Mouse (Mus musculus) E14TG2a.4 (cell line): ENCODE measurements at regions not wholly inside any gene's neighbourhood (a gene's known extent, or its start where the extent isn't known, plus 50 kb on each side); places are given as distances from the start of the nearest gene placed in this dataset.

Source experiments
- H3K27me3 ChIP-seq: 2 replicates; pipeline ENCODE4 v1.6.1; 2014; ENCODE audit warnings: low read length, control low read depth; ENCODE audit not compliant: insufficient read depth
- H3K36me3 ChIP-seq: 2 replicates; pipeline ENCODE4 v1.6.1; 2014; ENCODE audit warnings: low read length, control low read depth; ENCODE audit not compliant: insufficient read depth
- H3K4me1 ChIP-seq: replicated peaks from 2 replicates; pipeline ENCODE4 v1.6.1; 2014; ENCODE audit warnings: low read depth, low read length, control low read depth
- H3K4me3 ChIP-seq: replicated peaks from 2 replicates; pipeline ENCODE4 v1.5.1; 2014; ENCODE audit warnings: mild to moderate bottlenecking, low read length
- H3K9me3 ChIP-seq: 2 replicates; pipeline ENCODE4 v1.6.1; 2014; ENCODE audit warnings: low read length, control low read depth
- CTCF ChIP-seq: conservative IDR thresholded peaks from 2 replicates; pipeline ENCODE4 v1.5.1; 2014; ENCODE audit warnings: low read length
- NANOG ChIP-seq: IDR thresholded peaks from 2 replicates; pipeline ENCODE4 v1.6.1; 2014; ENCODE audit warnings: borderline replicate concordance, low read length, mixed read lengths
- POU5F1 ChIP-seq: IDR thresholded peaks from 2 replicates; pipeline ENCODE4 v1.6.1; 2014; ENCODE audit warnings: low read length, borderline replicate concordance

- no peak for TF ChIP-seq NANOG
- TF ChIP-seq POU5F1: no peak
- TF ChIP-seq CTCF: no peak
- no peaks in the 10 kb centered on the region for H3K4me1 ChIP-seq
Observed at GRCm38 (mm10) chr1:73570944-73571343, 553.3 kb downstream of the Tns1 start.

GRCm38 (mm10) chr1:73566770-73567169 lies 551.1 kb upstream of the Tnp1 start:
- Histone ChIP-seq H3K9me3 (no peaks in the 10 kb centered on the region), H3K27me3 (no peaks in the 10 kb centered on the region), H3K4me3 (no peak overlapping the region), H3K4me1 (no peaks in the 10 kb centered on the region), H3K36me3 (no peaks in the 10 kb centered on the region)
- TF ChIP-seq CTCF: no peak
- TF ChIP-seq POU5F1: no peak
- TF ChIP-seq NANOG: no peak

More at GRCm38 (mm10) chr1:73570944-73571343, 553.3 kb downstream of the Tns1 start:
- no peaks in the 10 kb centered on the region for H3K36me3 ChIP-seq
- no peaks in the 10 kb centered on the region for H3K9me3 ChIP-seq
- H3K4me3 ChIP-seq: no peak overlapping the region
- H3K27me3 ChIP-seq: no peaks in the 10 kb centered on the region

GRCm38 (mm10) chr1:73560594-73560993 lies 544.9 kb upstream of the Tnp1 start:
- H3K4me3 ChIP-seq: no peak overlapping the region
- no peak for TF ChIP-seq NANOG
- TF ChIP-seq CTCF: no peak
- TF ChIP-seq POU5F1: no peak
- no peaks in the 10 kb centered on the region for H3K9me3 ChIP-seq
- no peaks in the 10 kb centered on the region for H3K36me3 ChIP-seq
- no peaks in the 10 kb centered on the region for H3K27me3 ChIP-seq
- H3K4me1 ChIP-seq: no peaks in the 10 kb centered on the region

- no peaks in the 10 kb centered on the region for H3K36me3 ChIP-seq
- no peaks in the 10 kb centered on the region for H3K4me1 ChIP-seq
- TF ChIP-seq NANOG (no peak), POU5F1 (no peak), CTCF (no peak)
- no peak overlapping the region for H3K4me3 ChIP-seq
- peaks cover 9% of the 10 kb centered on the region for H3K9me3 ChIP-seq
- H3K27me3 ChIP-seq: no peaks in the 10 kb centered on the region
Observed at GRCm38 (mm10) chr1:73547877-73548276, 532.2 kb upstream of the Tnp1 start.

- H3K4me3 ChIP-seq: no peak overlapping the region
- H3K27me3 ChIP-seq: no peaks in the 10 kb centered on the region
- no peaks in the 10 kb centered on the region for H3K36me3 ChIP-seq
- TF ChIP-seq POU5F1 (no peak), CTCF (no peak), NANOG (no peak)
- no peaks in the 10 kb centered on the region for H3K4me1 ChIP-seq
- H3K9me3 ChIP-seq: peaks cover 9% of the 10 kb centered on the region
Observed at GRCm38 (mm10) chr1:73545401-73545800, 529.7 kb upstream of the Tnp1 start.

GRCm38 (mm10) chr1:73541371-73541770 lies 525.7 kb upstream of the Tnp1 start:
- Histone ChIP-seq H3K4me3 (no peak overlapping the region), H3K27me3 (no peaks in the 10 kb centered on the region), H3K4me1 (no peaks in the 10 kb centered on the region), H3K36me3 (no peaks in the 10 kb centered on the region), H3K9me3 (peaks cover 9% of the 10 kb centered on the region)
- TF ChIP-seq CTCF (no peak), NANOG (no peak), POU5F1 (no peak)

- Histone ChIP-seq H3K27me3 (no peaks in the 10 kb centered on the region), H3K9me3 (no peaks in the 10 kb centered on the region), H3K4me1 (no peaks in the 10 kb centered on the region), H3K36me3 (no peaks in the 10 kb centered on the region), H3K4me3 (no peak overlapping the region)
- TF ChIP-seq CTCF (no peak), POU5F1 (no peak), NANOG (no peak)
Observed at GRCm38 (mm10) chr1:73538420-73538871, 522.7 kb upstream of the Tnp1 start.

- TF ChIP-seq CTCF (no peak), POU5F1 (no peak), NANOG (no peak)
- Histone ChIP-seq H3K4me1 (no peaks in the 10 kb centered on the region), H3K9me3 (no peaks in the 10 kb centered on the region), H3K4me3 (no peak overlapping the region), H3K36me3 (no peaks in the 10 kb centered on the region), H3K27me3 (no peaks in the 10 kb centered on the region)
Observed at GRCm38 (mm10) chr1:73535726-73536265, 520.1 kb upstream of the Tnp1 start.

- H3K36me3 ChIP-seq: no peaks in the 10 kb centered on the region
- TF ChIP-seq POU5F1 (no peak), NANOG (no peak), CTCF (no peak)
- H3K27me3 ChIP-seq: no peaks in the 10 kb centered on the region
- no peak overlapping the region for H3K4me3 ChIP-seq
- 0 out of 2 replicates have a peak, but pooled peaks cover 2% of the 10 kb centered on the region for H3K4me1 ChIP-seq
- H3K9me3 ChIP-seq: no peaks in the 10 kb centered on the region
Observed at GRCm38 (mm10) chr1:73533526-73533925, 517.8 kb upstream of the Tnp1 start.
